Mouse (Mus musculus) myocyte (in vitro differentiated cells): ENCODE results near the gene Wdr46.

Source experiments
- CEBPB ChIP-seq: IDR thresholded peaks from 2 replicates; pipeline ENCODE4 v1.6.1; 2011; ENCODE audit warnings: mild to moderate bottlenecking, moderate library complexity; ENCODE audit not compliant: poor library complexity, insufficient read depth, severe bottlenecking
- MAX ChIP-seq: IDR thresholded peaks from one replicate; pipeline ENCODE4 v1.6.1; 2011; ENCODE audit warnings: low read depth, mild to moderate bottlenecking, control low read depth
- POLR2A ChIP-seq: IDR thresholded peaks from one replicate; pipeline ENCODE4 v1.6.1; 2011; ENCODE audit warnings: low read depth, mild to moderate bottlenecking, control low read depth, moderate library complexity; ENCODE audit not compliant: insufficient read length
- POLR2AphosphoS2 ChIP-seq: IDR thresholded peaks from one replicate; pipeline ENCODE4 v1.6.1; 2011; ENCODE audit warnings: low read depth, control low read depth; ENCODE audit not compliant: insufficient read length
- TCF12 ChIP-seq: IDR thresholded peaks from one replicate; pipeline ENCODE4 v1.6.1; 2011; ENCODE audit warnings: mild to moderate bottlenecking, control low read depth; ENCODE audit not compliant: poor library complexity, insufficient read depth, severe bottlenecking
- TCF3 ChIP-seq: IDR thresholded peaks from one replicate; pipeline ENCODE4 v1.6.1; 2011; ENCODE audit warnings: low read depth, control low read depth; ENCODE audit not compliant: insufficient read length
- USF1 ChIP-seq: IDR thresholded peaks from one replicate; pipeline ENCODE4 v1.6.1; 2011; ENCODE audit warnings: low read depth, mild to moderate bottlenecking, control low read depth, moderate library complexity

- TF ChIP-seq TCF12 (no peak), MAX (no peak), POLR2A (no peak), USF1 (no peak), TCF3 (no peak), CEBPB (no peak), POLR2AphosphoS2 (no peak)
These were observed 521 bp downstream of the Wdr46 start for GRCm38 (mm10) chr17:33940981-33941380.
